Mouse (Mus musculus): Measurements from ENCODE around the gene Yes1. TPM values are rescaled to one million over a fixed set of nuclear protein-coding genes. Genes with fewer than 3 reads are reported as not detected.
"Not testable (repeated sequence)": the region's sequence is repeated elsewhere in the genome, so short reads cannot be mapped to it uniquely, and the experiment has no call there.

Gene Yes1
- polyA plus RNA-seq, 1 experiment from 2014 or later = 4.8 TPM

DNA sequence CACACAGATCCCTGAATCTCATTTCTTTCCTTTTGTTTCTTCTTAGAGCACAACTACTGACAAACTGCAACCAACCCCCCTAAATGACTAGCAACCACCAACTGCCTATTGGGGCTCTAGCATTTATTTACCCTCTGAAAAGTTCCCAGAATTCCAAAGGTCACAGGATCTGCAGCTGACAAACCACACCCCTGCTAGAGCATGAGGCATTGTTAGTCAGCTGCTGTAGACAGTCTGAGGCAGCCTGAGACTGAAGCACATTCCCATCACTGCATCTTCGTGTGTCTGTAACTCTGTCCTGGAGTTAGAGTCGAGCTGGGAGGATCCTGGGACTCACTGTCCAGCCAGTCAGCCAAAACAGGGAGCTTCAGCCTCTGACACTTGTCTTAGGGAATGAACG lies 114.4 kb downstream of the Yes1 start:
- H3K4me1 ChIP-seq (replicated peaks) = peaks cover 12% of the 10 kb centered on the region; the same call in 1 of the 2 replicates
- not testable (repeated sequence) for H3K9me3 ChIP-seq (replicated peaks); H3K9ac ChIP-seq; H3K36me3 ChIP-seq (replicated peaks); H3K4me3 ChIP-seq (replicated peaks); H3K4me2 ChIP-seq; H3K27me3 ChIP-seq; H3K27ac ChIP-seq (replicated peaks)
- peak; percentile 35; the same call in 1 of the 2 replicates for ATAC-seq (ENCODE audit: insufficient read depth)
- WGBS (ENCODE audit: insufficient replicate concordance) = 54% methylated on average over 3 of the region's 3 CpGs

DNA sequence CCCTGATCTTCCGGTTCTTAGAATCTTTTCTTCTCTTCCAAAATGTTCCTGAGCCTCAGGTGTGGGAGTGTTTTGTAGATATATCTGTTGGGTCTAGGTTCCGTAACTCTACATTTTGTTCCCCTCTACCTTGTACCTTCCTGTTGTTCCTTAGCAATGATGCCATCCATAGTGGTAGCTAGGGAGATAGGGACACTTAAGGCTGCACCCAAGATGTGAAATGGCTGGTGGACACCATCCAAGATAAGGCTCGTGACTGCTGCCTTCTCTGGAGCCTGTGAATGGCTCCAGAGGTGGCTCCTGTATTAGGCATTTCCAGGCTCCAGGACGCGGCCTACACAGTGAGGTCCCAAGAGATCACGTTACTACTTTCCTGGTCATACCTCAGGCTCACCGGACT lies 117.3 kb downstream of the Yes1 start:
- Histone ChIP-seq H3K9ac (no peak overlapping the region), H3K27me3 (no peaks in the 10 kb centered on the region), H3K4me1 (replicated peaks) (peaks cover 7% of the 10 kb centered on the region; the same call in 1 of the 2 replicates), H3K4me2 (no peak overlapping the region), H3K36me3 (replicated peaks) (no peaks in the 10 kb centered on the region), H3K9me3 (replicated peaks) (no peaks in the 10 kb centered on the region), H3K4me3 (replicated peaks) (no peak overlapping the region), H3K27ac (replicated peaks) (no peak overlapping the region)
- WGBS (ENCODE audit: insufficient replicate concordance) = 68% methylated on average over 7 of the region's 7 CpGs
- no peak for ATAC-seq (ENCODE audit: insufficient read depth)

DNA sequence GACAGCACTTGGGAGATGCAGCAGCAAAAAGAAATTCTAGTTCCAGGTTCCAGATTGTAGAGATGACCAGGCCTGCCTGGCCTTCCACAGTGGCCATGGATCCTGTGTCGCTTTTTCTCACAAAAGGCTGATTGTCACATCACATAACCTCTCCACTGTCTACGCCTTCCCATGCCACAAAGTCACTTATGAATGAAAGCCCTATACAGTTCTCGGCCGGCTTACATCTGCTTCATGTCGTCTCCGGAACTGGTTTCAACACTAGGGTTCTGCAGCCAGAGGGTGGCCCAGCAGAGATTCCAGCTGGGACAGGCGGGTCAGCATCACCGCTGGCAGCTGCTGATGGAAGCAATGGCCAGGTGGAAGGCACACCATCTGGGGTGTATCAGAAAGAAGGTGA lies 117.9 kb downstream of the Yes1 start:
- Histone ChIP-seq H3K9me3 (replicated peaks) (no peaks in the 10 kb centered on the region), H3K4me1 (replicated peaks) (peaks cover 4% of the 10 kb centered on the region; the same call in 1 of the 2 replicates), H3K9ac (no peak overlapping the region), H3K36me3 (replicated peaks) (no peaks in the 10 kb centered on the region), H3K4me2 (no peak overlapping the region), H3K27me3 (no peaks in the 10 kb centered on the region), H3K27ac (replicated peaks) (no peak overlapping the region), H3K4me3 (replicated peaks) (no peak overlapping the region)
- ATAC-seq (ENCODE audit: insufficient read depth) = no peak
- 76% methylated on average over 8 of the region's 8 CpGs for whole genome bisulfite sequencing (ENCODE audit: insufficient replicate concordance)

DNA sequence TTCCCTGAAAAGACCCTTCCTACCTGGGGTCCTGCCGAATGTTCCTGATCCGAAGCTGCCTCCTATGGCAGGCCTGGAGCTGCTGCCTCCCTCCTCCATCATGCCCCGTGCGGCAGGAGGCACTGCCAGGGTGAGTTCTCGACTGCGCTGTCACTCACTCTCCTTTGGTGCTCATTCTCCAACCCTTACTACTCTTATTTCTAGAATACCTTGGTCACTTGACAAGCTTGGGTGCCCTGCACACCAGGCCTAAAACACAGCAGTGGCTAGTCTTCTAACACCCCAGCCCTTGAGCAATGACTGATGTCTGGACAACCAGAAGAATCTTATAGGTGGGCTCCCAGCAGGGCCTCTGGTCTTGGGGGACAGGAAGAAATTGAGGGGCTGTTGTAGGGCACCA lies 122.9 kb downstream of the Yes1 start:
- H3K4me1 ChIP-seq (replicated peaks); H3K9ac ChIP-seq; H3K27me3 ChIP-seq; H3K4me3 ChIP-seq (replicated peaks); H3K9me3 ChIP-seq (replicated peaks); H3K27ac ChIP-seq (replicated peaks); H3K4me2 ChIP-seq: not testable (repeated sequence)
- ATAC-seq (ENCODE audit: insufficient read depth) = peak; percentile 41; the same call in 1 of the 2 replicates
- WGBS (ENCODE audit: insufficient replicate concordance) = 84% methylated on average over 6 of the region's 6 CpGs
- H3K36me3 ChIP-seq (replicated peaks) = peaks cover 11% of the 10 kb centered on the region

- no peaks in the 10 kb centered on the region for H3K4me1 ChIP-seq (replicated peaks)
- H3K9ac ChIP-seq = no peak overlapping the region
- H3K27me3 ChIP-seq = no peaks in the 10 kb centered on the region
- ATAC-seq (ENCODE audit: insufficient read depth) = no peak
- no peak overlapping the region for H3K4me3 ChIP-seq (replicated peaks)
- 69% methylated on average over 6 of the region's 6 CpGs for WGBS (ENCODE audit: insufficient replicate concordance)
- no peak overlapping the region for H3K27ac ChIP-seq (replicated peaks)
- no peak overlapping the region for H3K4me2 ChIP-seq
- peaks cover 11% of the 10 kb centered on the region for H3K36me3 ChIP-seq (replicated peaks)
- no peaks in the 10 kb centered on the region for H3K9me3 ChIP-seq (replicated peaks)
These were observed 124.8 kb downstream of the Yes1 start for GRCm38 (mm10) chr5:32735779-32736178.

Other genes starting within 250 kb of the Yes1 start
- gene Ppp1cb, start 152.3 kb upstream of the Yes1 start, polyA plus RNA-seq (2015; fragmentation: Nextera tagmentation; extraction: Ambion mirVana) = 103 and 111 TPM in 2 replicates
- 32.7 and 36.6 TPM in 2 replicates for gene Pisd, start 174.5 kb downstream of the Yes1 start, polyA plus RNA-seq (2015; fragmentation: Nextera tagmentation; extraction: Ambion mirVana)
- not detected in 2 replicates for gene Gm20671, start 215.9 kb downstream of the Yes1 start, polyA plus RNA-seq (2015; fragmentation: Nextera tagmentation; extraction: Ambion mirVana)
- 6.8 and 7.2 TPM in 2 replicates for gene Prr14l, start 243.1 kb downstream of the Yes1 start, polyA plus RNA-seq (2015; fragmentation: Nextera tagmentation; extraction: Ambion mirVana)

All from liver, embryonic 15.5 days (tissue).